Mouse (Mus musculus) splenic B cell, adult 2 months (primary cell): ENCODE data around the gene 4930432M17Rik.

ENCODE experiments used
- DNase-seq: peaks from one replicate; pipeline ENCODE4 v3.0.0-alpha.2; 2011; ENCODE audit warnings: low read depth, low spot score
- H3K27me3 ChIP-seq: 2 replicates; pipeline ENCODE4 v1.6.1; 2012; ENCODE audit warnings: mild to moderate bottlenecking, low read length, moderate library complexity, mixed read lengths; ENCODE audit not compliant: control insufficient read depth, poor library complexity, insufficient read depth, severe bottlenecking
- H3K36me3 ChIP-seq: 2 replicates; pipeline ENCODE4 v1.6.1; 2012; ENCODE audit warnings: mild to moderate bottlenecking, low read length, moderate library complexity, mixed read lengths; ENCODE audit not compliant: control insufficient read depth, poor library complexity, insufficient read depth, severe bottlenecking

4930432M17Rik gene

DNA sequence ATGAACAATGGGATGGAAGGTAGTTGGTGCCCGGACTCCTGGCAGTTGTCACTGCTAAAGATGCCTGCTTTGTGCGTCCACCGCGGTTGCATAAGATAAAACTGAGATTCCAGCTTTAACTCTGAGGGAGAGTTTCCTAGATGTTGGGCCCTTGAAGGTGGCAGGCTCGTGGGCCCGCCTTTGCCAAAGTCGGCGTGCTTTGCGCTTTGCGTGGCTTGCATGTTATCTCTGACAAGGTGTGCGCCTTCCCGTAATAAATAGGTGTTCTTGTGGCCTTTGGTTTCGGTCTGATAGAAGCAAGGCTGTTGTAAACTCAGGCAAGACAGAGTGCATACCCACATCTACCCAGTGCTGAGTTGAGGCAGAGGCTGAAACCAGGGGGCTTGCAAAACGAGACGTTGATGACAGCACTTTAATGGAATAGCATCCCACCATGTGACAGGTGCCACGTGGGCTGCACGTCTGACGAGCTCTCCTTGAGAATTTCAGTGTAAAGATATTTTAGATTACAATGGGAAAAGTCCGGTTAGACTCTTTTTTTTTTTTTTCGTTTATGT, 53.5 kb downstream of the 4930432M17Rik start:
- Histone ChIP-seq H3K27me3 (no peaks in the 10 kb centered on the region; the same call in 1 of the 2 replicates), H3K36me3 (no peaks in the 10 kb centered on the region)
- DNase-seq = no peak

- Histone ChIP-seq H3K27me3 (no peaks in the 10 kb centered on the region; the same call in 1 of the 2 replicates), H3K36me3 (no peaks in the 10 kb centered on the region)
- no peak for DNase-seq
Observed at GRCm38 (mm10) chr3:121724553-121724952, 54.0 kb downstream of the 4930432M17Rik start.

- DNase-seq = no peak
- Histone ChIP-seq H3K27me3 (no peaks in the 10 kb centered on the region; the same call in 1 of the 2 replicates), H3K36me3 (no peaks in the 10 kb centered on the region)
Observed at GRCm38 (mm10) chr3:121725651-121726050, 55.1 kb downstream of the 4930432M17Rik start.

GRCm38 (mm10) chr3:121729678-121730077, 59.1 kb downstream of the 4930432M17Rik start:
- Histone ChIP-seq H3K27me3 (no peaks in the 10 kb centered on the region), H3K36me3 (no peaks in the 10 kb centered on the region)
- DNase-seq = no peak
